Mouse (Mus musculus) thymus, adult 18-20 months (tissue): ENCODE data around the gene Mthfr.

ENCODE experiments used
- DNase-seq, 2 experiments: peaks; one replicate each; pipeline ENCODE4 v3.0.0; 2022; ENCODE audit warnings: mixed read lengths in 2 of 2

The Mthfr gene

GRCm38 (mm10) chr4:148065702-148066400, 27.0 kb downstream of the Mthfr start:
- DNase-seq: no peak

GRCm38 (mm10) chr4:148066401-148066744, 27.5 kb downstream of the Mthfr start:
- no peak for DNase-seq

GRCm38 (mm10) chr4:148067346-148067745, 28.5 kb downstream of the Mthfr start:
- DNase-seq: no peak

- DNase-seq: no peak
Observed at GRCm38 (mm10) chr4:148069602-148070218, 30.8 kb downstream of the Mthfr start.

DNA sequence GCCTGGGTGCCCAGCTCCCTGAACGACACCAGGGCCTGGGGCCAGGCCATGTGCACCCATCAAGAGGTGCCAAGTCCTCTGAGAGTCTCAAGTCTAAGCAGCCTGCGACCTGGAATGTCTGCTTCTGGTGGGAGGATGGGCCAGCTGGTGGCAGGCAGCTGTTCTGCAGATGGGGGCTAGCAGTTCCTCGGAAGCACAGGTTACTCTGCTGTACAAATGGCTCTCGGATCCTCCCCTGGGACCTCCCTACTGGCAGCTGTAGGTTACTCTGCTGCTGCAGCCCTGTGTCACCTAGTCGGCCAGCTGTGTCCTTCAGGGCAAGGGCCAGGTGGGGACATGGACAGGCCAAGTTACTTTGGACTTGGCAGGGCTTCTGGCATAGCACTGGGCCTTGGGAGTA, 32.6 kb downstream of the Mthfr start:
- DNase-seq: no peak

GRCm38 (mm10) chr4:148074521-148075189, 35.8 kb downstream of the Mthfr start:
- DNase-seq: no peak

DNA sequence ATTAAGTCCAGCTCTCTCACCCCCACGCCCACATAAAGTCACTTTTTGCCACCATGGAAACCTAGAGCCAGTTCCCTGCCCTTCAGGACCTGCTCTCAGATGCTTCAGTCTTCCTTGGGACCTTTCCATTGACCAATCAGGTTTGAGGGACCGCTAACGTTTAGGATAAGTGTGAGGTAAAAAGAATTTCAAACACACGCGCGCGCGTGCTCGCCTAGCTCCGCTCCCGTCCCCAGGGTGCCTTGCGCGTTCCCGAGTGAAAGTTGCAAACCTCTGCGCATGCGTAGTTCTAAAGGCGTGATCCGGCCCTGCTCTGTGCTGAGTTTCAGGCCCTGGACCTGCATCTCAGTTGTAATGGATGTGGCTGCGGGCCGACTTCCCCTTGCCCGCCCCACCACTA, 36.4 kb downstream of the Mthfr start:
- peak; percentile 65 to 70 for DNase-seq

DNA sequence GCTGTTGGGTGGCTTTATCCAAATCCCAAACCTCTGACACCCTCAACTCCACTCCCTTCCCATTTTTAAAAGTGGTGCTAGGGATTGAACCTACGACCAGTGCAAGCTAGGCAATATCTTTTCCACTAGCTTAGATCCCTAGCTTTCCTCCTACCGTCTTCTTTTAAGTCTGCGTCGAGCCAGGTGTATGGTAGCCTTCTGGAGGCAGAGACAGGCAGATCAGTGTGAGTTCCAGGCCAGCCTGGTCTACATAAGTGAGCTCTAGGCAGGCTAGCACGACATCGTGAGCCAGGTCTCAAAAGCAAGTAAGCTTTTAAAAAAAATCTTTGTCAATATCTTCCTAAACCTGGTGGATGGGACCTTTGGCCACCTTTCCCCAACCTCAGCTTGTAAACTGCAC, 37.0 kb downstream of the Mthfr start:
- no peak for DNase-seq

DNA sequence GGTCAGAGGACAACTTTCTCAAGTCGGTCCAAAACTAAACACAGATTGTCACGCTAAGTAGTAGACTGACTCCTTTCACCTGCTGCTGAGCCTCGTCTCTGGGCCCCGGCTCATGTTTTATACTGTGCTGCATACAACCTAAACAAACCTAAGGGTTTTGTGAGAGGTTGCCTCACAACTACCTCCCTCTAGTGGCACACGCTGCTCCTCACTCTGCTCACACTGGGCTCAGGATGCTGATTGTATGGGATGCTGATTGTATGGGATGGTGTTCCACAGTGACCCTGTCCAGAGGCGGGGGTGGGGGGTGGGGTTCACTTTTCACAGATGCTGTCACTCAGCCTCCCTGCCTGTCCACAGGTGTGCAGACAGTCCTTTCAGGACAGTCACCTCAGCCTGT, 40.3 kb downstream of the Mthfr start:
- no peak for DNase-seq

DNA sequence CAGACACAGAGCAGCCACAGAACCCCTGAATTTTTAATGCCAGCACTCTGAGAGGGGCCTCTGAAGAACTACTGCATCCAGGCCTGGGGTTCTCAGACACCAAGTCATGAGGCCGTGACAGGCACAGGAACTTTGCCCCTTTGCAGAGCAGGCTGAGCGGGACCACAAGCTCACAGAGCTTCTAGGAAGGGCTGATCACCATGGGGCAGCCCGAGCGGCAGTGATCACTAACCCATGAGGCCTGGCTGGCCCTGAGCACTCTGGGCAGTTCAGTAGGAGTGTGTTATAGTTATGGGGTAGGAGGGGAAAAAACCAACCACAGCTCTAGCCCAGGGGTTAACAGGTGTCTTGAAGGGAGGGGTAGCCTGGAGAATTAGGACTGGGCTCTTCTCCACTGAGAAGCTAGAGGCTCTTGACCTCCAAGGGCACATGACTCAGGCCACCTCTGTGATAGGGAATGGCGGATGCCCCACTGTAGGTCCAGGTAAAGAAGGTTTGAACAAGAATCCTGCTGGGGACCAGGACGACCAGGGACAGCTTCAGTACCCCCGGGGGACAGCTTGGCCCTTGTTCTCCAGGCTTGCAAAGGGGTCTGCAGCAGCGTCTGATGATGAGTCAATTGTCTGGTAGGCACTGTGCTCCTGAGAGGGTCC, 41.2 kb downstream of the Mthfr start:
- no peak for DNase-seq

DNA sequence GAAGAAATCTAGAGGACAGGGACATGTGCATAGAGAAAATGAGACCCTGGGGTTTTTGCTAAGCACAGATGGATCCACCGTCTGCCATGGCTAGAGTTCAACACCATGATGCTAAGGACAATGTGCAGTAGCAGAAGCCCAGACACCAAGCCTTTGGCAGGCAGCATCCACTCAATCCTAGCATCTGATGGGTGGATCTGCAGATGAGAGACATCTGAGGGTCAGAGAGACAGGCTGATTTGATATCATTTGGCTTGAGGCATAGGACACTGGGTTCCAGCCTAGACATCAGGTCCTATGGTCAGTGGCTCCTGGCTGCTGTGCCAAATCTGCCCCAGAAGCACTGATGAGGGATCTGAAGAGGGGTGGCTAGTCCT, 41.7 kb downstream of the Mthfr start:
- no peak for DNase-seq

DNA sequence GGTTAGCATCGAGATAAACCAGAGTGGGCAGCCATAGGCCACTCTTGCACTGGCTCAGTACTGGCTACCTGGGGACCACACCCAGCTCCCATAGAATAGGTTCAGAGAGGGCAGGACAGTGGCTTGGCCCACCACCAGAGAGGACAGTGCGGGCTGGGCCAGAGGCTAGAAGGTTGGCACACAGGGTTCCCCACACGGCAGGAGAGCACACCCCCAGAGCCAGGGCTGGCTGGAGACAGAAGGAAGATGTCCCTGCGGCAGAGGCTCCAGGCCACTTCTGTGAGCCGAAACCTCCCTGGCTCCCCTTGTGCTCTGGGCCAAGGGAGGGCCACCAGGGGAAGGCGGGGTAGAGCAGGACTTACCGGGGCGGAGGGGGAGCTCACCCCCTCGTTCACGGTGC, 42.3 kb downstream of the Mthfr start:
- no peak for DNase-seq

- DNase-seq: peak; percentile 45 to 69
Observed at GRCm38 (mm10) chr4:148082257-148083044, 43.6 kb downstream of the Mthfr start.

GRCm38 (mm10) chr4:148083176-148083899, 44.5 kb downstream of the Mthfr start:
- peak; percentile 47 to 70 for DNase-seq

DNA sequence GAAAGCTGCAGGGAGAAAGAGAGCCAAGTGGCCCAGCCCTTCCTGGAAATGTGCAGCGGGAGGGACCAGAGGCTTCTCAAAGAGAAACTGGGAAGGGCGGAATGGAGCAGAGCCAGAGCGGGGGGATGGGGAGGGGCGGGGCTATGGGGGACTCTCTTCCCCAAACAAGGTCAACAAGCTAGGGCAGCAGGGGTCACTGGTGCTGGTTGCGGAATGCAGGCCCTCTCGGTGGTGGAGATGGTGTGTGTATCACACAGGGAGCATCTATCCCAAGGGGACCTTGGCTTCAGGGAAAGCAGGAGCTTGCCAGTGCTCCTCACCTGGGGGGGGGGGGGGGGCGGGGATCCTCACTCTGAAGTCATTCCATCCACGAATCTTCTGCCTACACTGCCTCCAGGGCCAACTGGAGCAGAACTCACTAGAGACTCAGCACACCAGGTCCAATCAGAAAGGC, 45.4 kb downstream of the Mthfr start:
- DNase-seq: no peak

- DNase-seq: peak in 1 of 2 experiments; percentile 57
Observed at GRCm38 (mm10) chr4:148085131-148085906, 46.4 kb downstream of the Mthfr start.

GRCm38 (mm10) chr4:148085907-148086305, 47.0 kb downstream of the Mthfr start:
- DNase-seq: no peak

DNA sequence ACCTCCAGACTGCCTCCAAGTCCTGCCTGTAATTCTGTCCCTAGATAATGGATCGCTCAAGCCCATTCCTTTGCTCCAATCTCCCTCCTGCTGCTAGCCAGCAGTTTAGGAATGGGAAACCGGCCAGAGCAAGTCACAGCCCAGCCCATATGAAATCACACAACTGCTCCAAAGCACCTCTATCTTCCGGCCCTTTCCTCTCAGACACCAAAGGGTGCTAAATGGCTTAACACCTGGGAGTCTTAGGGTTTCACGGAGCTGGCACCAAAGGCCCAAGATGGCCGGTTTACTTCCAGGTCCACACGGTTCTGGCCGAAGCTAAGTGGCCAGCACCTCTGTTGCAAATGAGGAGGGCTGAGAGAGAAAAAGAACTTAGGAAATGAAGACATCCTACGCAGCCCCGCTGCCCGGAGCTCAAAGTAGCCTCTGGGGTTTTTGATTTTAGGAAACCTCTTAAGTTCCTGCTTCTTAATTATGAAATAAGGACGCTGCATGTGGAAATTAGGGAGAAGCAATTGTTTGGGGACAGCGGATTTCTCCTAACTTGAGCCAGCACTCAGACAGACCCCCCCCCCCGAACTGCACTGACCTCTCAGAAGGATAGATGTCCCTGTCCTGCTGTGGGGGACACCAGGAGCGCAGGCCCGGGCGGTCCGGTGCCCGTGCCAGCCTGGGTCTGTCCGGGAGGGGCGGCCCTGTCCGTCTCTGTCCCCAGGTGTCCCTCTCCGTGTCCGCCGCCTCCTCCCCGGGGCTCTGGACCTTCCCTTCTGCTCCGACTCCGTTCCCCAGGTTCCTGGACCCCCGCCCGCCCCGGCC, 48.4 kb downstream of the Mthfr start:
- no peak for DNase-seq

DNA sequence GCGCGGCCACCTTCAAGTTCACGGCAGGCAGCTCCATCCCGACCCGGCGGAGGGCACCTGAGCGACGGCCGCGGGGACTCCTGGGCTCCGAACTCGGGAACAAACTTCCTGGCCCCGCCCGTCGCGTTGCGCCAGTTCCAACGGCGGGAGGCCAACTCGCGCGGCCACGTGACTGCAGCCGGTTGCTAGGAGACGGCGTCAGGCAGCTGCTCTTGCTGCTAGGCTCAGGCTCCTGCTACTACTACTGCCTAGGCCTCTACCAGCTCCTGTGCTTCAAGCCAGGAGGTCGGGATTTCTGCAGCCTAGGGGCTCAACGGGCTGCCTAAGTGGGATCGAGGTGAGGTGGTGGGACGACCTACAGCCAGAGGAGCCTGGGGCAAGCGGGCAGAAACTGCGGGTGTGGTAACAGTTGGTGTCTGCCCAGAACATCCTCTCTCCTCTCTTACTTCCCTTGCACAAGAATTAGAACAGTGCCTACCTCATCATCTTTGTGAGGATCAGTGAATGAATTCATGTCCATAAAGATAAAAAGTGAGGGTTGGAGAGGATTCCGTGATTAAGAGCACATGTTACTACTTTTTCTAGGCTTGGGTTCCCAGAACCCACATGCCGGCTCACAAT, 49.1 kb downstream of the Mthfr start, which contains the start of gene Agtrap:
Agtrap (minus strand) TSS at position 125 of the 621 bp plus-strand sequence.
- DNase-seq: peak; percentile 95 to 96

GRCm38 (mm10) chr4:148089166-148089565, 50.3 kb downstream of the Mthfr start:
- no peak for DNase-seq
